In the genomic region with DNA sequence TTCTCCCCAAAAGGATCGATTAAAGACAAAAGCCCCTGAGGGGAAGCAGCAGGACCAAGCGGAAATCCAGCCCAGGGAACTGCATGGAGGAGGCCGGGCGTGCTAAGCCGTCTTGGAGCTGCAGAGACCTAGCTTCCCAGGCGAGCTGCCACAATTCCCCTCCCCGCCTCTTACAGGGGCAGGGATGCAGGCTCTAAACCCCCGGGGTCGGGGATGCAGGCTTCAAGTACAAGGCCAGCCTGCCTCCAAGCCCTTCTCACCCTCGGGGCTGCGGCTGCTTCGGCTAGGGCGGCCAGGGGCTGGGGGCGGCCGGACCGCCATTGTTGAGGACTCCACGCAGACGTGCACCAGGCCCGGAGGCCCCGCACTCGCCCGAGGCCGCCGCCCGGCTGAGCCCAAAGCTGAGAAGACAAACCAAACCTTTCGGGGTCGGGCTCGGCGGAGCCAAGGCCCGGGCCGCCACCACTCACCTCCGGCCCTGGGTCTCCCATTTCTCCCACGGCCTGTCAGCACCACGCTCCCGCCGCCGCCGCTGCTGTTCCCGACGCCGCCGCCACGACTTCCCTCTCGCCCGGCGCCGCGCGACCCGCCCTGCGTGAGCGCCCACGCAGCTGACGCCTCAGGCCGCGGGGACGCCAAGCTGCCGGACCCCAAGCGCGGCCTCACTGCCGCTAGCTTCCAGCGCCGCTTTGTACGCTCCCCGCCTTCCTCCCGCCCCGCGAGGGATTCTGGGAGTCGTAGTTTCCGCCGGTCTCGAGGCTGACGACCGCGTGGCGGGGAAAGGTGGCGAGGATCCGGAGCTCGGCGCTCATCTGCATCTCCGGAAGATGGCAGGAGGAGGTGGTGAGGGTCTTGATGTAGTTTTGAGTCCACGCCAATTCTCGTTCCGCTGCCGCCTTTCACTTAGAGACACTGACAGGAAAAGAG, we compare ENCODE assay signal across 8 mouse cellular contexts. TPM values are rescaled to one million over a fixed set of nuclear protein-coding genes. Genes with fewer than 3 reads are reported as not detected.
A peak's percentile ranks its signal among the peaks of the same experiment; 100 is the strongest.
DNase-seq lines count a peak whose midpoint lies in the region; ATAC-seq and TF ChIP-seq lines count a peak whose summit lies in the region.

A gene (minus strand): TSS at position 728 of the 927 bp plus-strand sequence.

- peak within 1 kb of the TSS; percentile 95 for H3K9ac ChIP-seq in hindbrain, postnatal 0 days (replicated peaks; ENCODE audit: low read length)

- DNase-seq in T-cell, adult 2 months (ENCODE audit: low spot score) = peak; percentile 85
- DNase-seq in cerebellum, postnatal 36 days = peak; percentile 91 to 95
- DNase-seq in gastrocnemius, adult 18-20 months (ENCODE audit: low spot score) = peak; percentile 91
- peak; percentile 98 for DNase-seq in hindbrain, postnatal 0 days (ENCODE audit: low spot score)
- peak; percentile 91 to 93 for DNase-seq in left cerebral cortex, adult 2 months (ENCODE audit: extremely low spot score in 1 of 2, low spot score in 2 of 2)
- DNase-seq in right cerebral cortex, adult 2 months (ENCODE audit: low spot score in 2 of 2) = peak; percentile 92 to 95
- DNase-seq in urinary bladder, postnatal 14 days (ENCODE audit: low spot score) = peak; percentile 93

- intact Hi-C loops in left cerebral cortex, adult 2 months (cut with DNase I) = no loop called here

- under 1% methylated on average over 83 of the region's 85 CpGs for WGBS in hindbrain, postnatal 0 days

- peak; percentile 97 for ATAC-seq in hindbrain, postnatal 0 days
- peak; percentile 97 for ATAC-seq in megakaryocyte, adult 5-6 weeks (ENCODE audit: poor library complexity, severe bottlenecking)

- TF ChIP-seq CTCF in hindbrain, postnatal 0 days (IDR thresholded peaks at IDR 0.05; ENCODE audit: low read depth) = no peak
- peak; percentile 44 for TF ChIP-seq CTCF in left cerebral cortex, adult 2 months (IDR thresholded peaks at IDR 0.05)

- peak within 1 kb of the TSS; percentile 79 for H3K4me2 ChIP-seq in hindbrain, postnatal 0 days (ENCODE audit: low read depth, low read length)

- peaks cover 16% of the 10 kb centered on the region for H3K4me1 ChIP-seq in hindbrain, postnatal 0 days (ENCODE audit: insufficient read depth, low read length)

- H3K9me3 ChIP-seq in hindbrain, postnatal 0 days (ENCODE audit: low read length) = no peaks in the 10 kb centered on the region

- H3K27me3 ChIP-seq in hindbrain, postnatal 0 days (ENCODE audit: insufficient read depth, low read length) = no peaks in the 10 kb centered on the region

- H3K4me3 ChIP-seq in hindbrain, postnatal 0 days (ENCODE audit: low read length) = peak within 1 kb of the TSS; percentile 90
- H3K4me3 ChIP-seq in left cerebral cortex, adult 2 months = peak within 1 kb of the TSS; percentile 84

- peaks cover 4% of the 10 kb centered on the region; the same call in 1 of the 2 replicates for H3K36me3 ChIP-seq in hindbrain, postnatal 0 days (ENCODE audit: insufficient read depth, low read length)

- H3K27ac ChIP-seq in hindbrain, postnatal 0 days = peak within 1 kb of the TSS; percentile 94
- peak within 1 kb of the TSS; percentile 95 for H3K27ac ChIP-seq in left cerebral cortex, adult 2 months

RNA-seq across cellular contexts. Expression of the gene that starts here (rescaled TPM):
- total RNA-seq in gastrocnemius, adult 18-20 months (2021) = 10 to 100 TPM in 1 of 2 experiments, 1 to 10 TPM in 1; 9.0 to 12.1 TPM
- total RNA-seq in hindbrain, postnatal 0 days (2014; rRNA removed) = 41.4 and 58.2 TPM in 2 replicates
- 26.1 and 28.5 TPM in 2 replicates for polyA plus RNA-seq in hindbrain, postnatal 0 days (2015; fragmentation: Nextera tagmentation; extraction: Ambion mirVana)
- 10 to 100 TPM; 59.9 to 64.7 TPM for total RNA-seq in left cerebral cortex, adult 2 months (2021)
- total RNA-seq in megakaryocyte, adult 5-6 weeks (2015) = 28.5 and 29.6 TPM in 2 replicates
- 15.4 and 16.1 TPM in 2 replicates for total RNA-seq in megakaryocyte, adult 5-6 weeks (2017)

Comparison
In these comparisons a context has a peak if more than half of its experiments do, and no peak if none do; other contexts are left out.
1. Peak in every context shown above with its lines: DNase-seq, ATAC-seq, H3K4me3 ChIP-seq and H3K27ac ChIP-seq.